Mouse (Mus musculus) R1 (cell line): Measurements from ENCODE around the gene Svs1.
A peak's percentile ranks its signal among the peaks of the same experiment; 100 is the strongest.

ENCODE experiments used
- DNase-seq: peaks from one replicate; pipeline ENCODE4 v3.0.0-alpha.2; 2018; ENCODE audit warnings: low read depth, low spot score

The Svs1 gene

GRCm38 (mm10) chr6:49011191-49011590, 24.5 kb downstream of the Svs1 start:
- no peak for DNase-seq

DNA sequence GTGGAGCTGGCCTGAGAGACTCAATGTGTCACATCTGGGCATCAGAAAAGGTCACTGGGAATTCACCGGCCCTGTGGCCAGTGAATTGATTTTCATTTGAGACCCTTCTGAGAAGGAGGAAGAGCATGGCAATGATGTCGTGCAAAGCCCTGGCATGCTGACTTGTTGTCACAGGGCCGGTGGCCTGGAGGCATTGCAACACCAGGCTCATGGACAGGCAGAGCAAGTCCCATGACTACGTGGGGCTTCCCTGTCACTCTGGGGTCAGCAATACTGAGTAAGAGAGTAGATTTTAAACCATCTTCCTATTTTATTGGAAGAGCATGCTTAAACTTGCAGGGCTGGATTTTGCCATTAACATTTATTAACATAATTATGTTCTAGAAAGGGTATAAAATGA, 26.4 kb downstream of the Svs1 start:
- no peak for DNase-seq

- no peak for DNase-seq
These were observed 26.8 kb downstream of the Svs1 start for GRCm38 (mm10) chr6:49013458-49013857.

DNA sequence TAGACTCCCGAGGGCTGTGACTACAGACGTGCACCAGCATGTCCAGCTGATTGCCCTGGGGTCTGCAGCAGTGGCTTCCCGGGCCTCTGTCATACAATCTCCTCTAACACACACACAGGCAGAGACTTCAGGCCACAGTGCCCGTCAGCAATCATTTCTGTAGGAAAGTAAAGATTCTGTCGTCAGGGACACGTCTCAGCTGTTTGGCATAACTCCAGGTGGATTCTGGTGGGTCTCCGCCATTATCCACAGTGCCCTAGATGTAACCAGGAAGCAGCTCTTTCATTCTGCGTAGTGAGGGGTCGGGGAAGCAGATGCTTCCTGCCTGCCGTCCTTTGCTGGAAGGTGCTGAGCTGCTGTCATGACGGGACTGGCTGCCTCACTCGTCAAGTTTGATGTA, 30.5 kb downstream of the Svs1 start:
- no peak for DNase-seq

DNA sequence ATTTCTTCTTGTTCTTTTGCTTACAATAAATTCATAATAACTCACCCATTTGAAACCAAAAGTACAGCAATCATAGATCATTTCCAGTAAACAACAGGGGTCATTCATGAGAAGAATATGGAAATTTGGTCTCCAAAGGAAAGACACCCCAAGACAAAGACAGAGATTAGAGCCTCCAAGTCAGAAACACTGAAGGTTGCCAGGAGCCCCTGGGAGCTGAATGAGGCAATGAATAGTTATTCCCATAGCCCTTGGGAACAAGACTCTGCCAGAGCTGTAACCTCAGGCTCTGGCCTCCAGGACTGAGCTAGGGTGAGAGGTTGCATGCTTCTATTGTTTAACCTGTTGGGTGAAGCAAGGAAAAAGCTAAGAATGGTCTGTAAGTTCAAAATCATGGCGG, 32.7 kb downstream of the Svs1 start:
- peak; percentile 61 for DNase-seq

DNA sequence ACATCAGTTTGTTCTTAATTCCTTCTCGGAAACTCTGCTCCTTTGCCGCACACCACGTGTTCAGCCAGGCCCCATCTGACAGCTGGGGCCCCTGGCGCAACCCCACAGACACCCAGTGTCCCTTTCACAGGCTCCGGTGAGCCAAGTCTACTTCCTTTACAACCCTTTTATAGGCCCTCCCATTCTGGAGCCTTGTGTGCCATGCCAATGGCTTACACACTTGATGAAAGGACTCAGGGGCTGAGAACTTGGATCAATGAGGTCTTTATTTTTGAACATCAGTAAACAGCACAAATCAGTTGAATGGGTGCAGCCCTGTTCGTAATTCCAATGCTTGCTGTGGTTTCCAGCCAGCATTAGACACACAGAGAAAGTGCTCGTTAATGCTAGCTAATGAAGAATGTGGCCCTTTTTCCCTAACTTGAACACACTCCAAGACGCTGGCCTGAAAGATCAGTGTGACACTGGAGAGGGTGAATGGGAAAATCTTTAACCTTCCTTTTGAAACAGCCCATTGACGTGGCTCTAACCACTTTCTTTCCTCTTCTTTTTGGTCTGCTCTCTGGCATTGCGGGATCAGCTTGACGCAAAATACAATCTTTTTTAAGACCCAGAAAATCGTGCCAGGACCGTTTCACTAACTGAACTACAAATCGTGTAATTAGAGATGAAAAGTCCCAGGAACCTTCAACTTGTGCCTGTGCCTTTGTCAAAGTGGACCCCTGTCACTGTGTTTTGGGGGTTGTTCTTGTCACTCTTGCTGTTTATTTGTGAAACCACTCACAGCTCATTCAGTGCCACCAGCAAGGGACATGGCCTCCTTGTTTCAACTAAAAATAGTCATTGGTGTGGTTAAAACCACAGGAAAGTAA, 34.7 kb downstream of the Svs1 start:
- no peak for DNase-seq

DNA sequence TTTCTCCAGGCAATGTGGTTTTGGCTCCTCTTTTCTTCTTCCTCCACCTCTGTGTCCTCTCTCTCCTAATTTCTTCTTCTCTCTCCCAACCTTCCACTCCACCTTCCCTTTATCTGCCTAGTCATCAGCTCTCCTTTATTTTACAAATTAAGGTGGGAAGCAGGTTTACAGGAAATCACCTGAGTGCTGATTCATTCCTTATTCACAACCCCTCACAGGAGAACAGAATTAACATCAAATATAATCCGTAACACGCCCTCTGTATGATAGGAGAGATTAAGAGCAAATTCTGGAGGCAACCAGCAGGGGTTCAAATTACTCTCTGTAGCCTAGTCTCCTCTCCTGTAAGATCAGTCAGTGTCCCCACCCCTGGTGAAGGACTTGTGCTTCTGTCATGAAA, 35.7 kb downstream of the Svs1 start:
- DNase-seq, result peak; percentile 65

DNA sequence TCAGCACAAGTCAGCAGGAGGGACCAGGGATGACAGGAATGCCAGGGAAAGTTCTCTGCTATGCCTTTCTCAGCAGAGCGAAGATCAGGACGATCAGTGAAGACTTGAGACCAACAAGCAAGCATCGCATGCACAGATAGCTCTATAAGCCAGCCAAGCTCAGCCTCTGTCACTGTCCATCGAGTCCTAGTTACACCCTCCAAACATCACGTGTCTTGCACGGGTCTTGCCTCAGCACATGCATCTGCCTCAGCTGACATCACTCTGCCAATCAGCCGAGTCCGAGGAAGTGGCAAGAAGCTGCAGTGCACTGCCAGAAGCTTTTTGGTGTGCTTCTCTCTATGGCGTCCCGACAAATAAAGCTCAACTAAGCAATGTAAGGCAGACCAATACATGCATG, 36.7 kb downstream of the Svs1 start:
- peak; percentile 33 for DNase-seq

DNA sequence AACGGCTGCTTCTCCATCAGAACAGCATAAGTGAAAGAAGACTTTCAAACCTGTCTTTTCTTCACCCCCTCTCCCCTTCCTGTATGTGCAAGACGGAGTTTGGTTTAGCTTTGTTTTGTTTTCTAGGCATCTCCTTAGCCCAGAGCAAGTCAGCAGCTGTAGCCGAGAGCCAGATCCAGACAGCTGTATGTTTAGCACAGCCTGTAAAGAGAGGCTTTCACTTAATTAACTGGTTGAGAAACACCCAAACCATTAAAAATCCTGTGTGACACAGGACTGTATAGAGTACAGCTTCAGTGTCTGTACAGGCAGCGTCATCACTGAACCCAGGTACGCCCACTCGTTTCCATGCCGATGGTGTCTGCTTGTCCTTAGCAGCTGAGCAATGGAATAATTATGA, 38.6 kb downstream of the Svs1 start:
- no peak for DNase-seq

GRCm38 (mm10) chr6:49026496-49026895, 39.8 kb downstream of the Svs1 start:
- DNase-seq, result no peak

GRCm38 (mm10) chr6:49028019-49028418, 41.4 kb downstream of the Svs1 start:
- no peak for DNase-seq

- DNase-seq, result no peak
These were observed 42.0 kb downstream of the Svs1 start for GRCm38 (mm10) chr6:49028708-49029107.

GRCm38 (mm10) chr6:49031230-49031629, 44.6 kb downstream of the Svs1 start:
- DNase-seq, result no peak

DNA sequence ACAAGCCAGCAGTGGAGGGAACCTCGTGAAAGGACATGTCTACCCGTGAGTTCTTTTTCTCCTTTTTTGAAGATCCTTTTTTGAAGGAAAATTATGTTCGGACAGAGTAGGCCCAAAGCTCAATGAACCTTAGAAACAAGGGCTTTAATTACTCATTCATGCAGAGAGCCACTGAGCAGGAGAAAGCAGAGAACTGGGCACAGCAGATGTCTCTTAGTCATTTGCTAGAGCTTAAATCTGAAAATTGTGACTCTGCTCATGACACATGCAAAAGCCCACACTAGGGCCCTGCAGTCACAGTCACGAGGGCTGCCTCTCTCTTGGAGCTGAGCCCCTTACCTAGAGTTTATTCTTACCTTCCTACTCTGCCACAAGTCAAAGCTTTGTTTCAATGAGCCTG, 46.1 kb downstream of the Svs1 start:
- no peak for DNase-seq

GRCm38 (mm10) chr6:49036275-49037267, 49.9 kb downstream of the Svs1 start, which contains the start of gene Gpnmb:
Gene Gpnmb (plus strand): TSS chr6:49036546.
- DNase-seq, result no peak

DNA sequence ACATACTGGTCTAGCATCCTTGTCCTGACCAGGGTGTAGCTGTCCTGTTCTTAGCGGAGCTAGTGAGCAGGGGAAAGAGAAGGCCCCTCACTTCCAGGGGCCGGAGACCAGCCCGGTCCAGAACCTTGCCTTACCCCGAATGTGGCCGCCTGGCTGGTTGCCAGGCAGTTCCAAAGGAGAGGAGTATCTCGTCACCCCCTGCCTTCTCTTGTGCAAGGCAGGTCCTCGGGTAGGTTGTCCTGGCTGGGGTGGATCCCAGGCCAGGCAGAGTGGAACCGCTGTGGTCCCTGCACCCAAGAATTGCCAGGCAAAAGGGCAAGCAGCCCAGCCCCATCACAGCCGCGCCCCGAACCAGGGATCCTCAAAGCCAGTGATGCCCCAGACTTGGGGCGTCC, 50.6 kb downstream of the Svs1 start:
- no peak for DNase-seq

GRCm38 (mm10) chr6:49039470-49040180, 53.0 kb downstream of the Svs1 start:
- DNase-seq, result peak; percentile 71
